ENCODE assay signal across 14 mouse cellular contexts in the genomic region with DNA sequence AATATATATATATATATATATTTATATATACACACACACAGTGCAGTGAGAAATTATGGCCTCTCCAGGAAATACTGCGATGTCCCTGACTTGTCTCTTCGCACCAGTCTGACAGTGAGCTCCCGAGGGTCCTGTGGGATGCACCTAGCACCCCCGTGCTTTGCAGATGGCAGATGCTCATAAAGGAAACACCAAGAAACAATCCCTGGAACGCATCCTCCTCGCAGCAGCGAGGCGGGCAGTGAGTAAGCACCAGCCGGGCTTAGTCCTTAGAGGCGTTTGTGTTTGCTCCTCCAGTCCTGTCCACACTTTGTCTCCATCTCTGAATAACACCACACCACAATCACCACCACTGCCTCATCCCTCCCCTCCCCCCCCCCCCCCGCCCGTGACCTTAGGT.
DNase-seq lines count a peak whose midpoint lies in the region.
"Had no signal": no experiment of that assay in that cellular context is flagged by ENCODE, and none has a peak within 500 bp of the region (broad histone marks: within the 10 kb centered on the region; RNA-seq: fewer than 3 reads in every experiment).

No protein-coding gene starts in this region.

- intact Hi-C loops in left cerebral cortex, postnatal 36 days (cut with DNase I): no loop called here
- intact Hi-C loops in left cerebral cortex, postnatal 4 days (cut with DNase I): no loop called here

- DNase-seq in frontal cortex, postnatal 36 days (ENCODE audit: low spot score in 2 of 2): peak; percentile 24 to 31
- DNase-seq in frontal cortex, postnatal 10 days (ENCODE audit: low spot score in 2 of 2): no peak
- DNase-seq in left cerebral cortex, postnatal 36 days (ENCODE audit: low spot score in 2 of 2): peak; percentile 23 to 36
- no peak for DNase-seq in left cerebral cortex, postnatal 4 days
- DNase-seq in right cerebral cortex, postnatal 25 days: peak; percentile 25
- DNase-seq in right cerebral cortex, postnatal 4 days: no peak
- no peak for DNase-seq in heart, adult 18-20 months
- DNase-seq: adrenal gland, postnatal 10 days; B cell, adult 2 months; cerebellum, adult 11 months; gastrocnemius, postnatal 10 days; gastrocnemius, postnatal 36 days; heart, postnatal 10 days; heart, postnatal 4 days had no signal

Comparison
In these comparisons a context has a peak if more than half of its experiments do, and no peak if none do; other contexts are left out.
1. DNase-seq: peak in frontal cortex, postnatal 36 days (2 of 2), left cerebral cortex, postnatal 36 days (2 of 2) and right cerebral cortex, postnatal 25 days (single experiment); none in frontal cortex, postnatal 10 days (0 of 2), left cerebral cortex, postnatal 4 days (single experiment), right cerebral cortex, postnatal 4 days (single experiment) and heart, adult 18-20 months (0 of 2).